Mouse (Mus musculus): ENCODE measurements around the gene Efhd1. TPM values are rescaled to one million over a fixed set of nuclear protein-coding genes. Genes with fewer than 3 reads are reported as not detected.

Efhd1 gene
- polyA plus RNA-seq, 2 experiments, result 2.3 to 2.5 TPM

- Histone ChIP-seq H3K4me3 (replicated peaks; ENCODE audit: low read length) (no peak overlapping the region), H3K4me2 (replicated peaks; ENCODE audit: low read depth, low read length, severe bottlenecking) (peak overlapping the region; percentile 30), H3K4me1 (ENCODE audit: control insufficient read depth, insufficient read depth, low read length) (no peaks in the 10 kb centered on the region), H3K36me3 (ENCODE audit: control insufficient read depth, insufficient read depth, low read length) (no peaks in the 10 kb centered on the region), H3K9me3 (ENCODE audit: control insufficient read depth, low read length) (no peaks in the 10 kb centered on the region), H3K27ac (replicated peaks; ENCODE audit: low read depth, low read length) (no peak overlapping the region), H3K9ac (ENCODE audit: low read depth, low read length, severe bottlenecking) (no peak overlapping the region), H3K27me3 (ENCODE audit: control insufficient read depth, insufficient read depth, low read length) (no peaks in the 10 kb centered on the region)
- DNase-seq (ENCODE audit: low spot score) (peak; percentile 72), ATAC-seq (ENCODE audit: low FRiP score, low read depth) (peak; percentile 89)
- 24% methylated on average over 22 of the region's 22 CpGs for WGBS
- no peak for TF ChIP-seq POLR2A (IDR thresholded peaks at IDR 0.05; ENCODE audit: borderline replicate concordance, extremely low read depth, insufficient read depth, insufficient read length)
These were observed 18.0 kb upstream of the Efhd1 start for GRCm38 (mm10) chr1:87245929-87246815.

GRCm38 (mm10) chr1:87252040-87252609 is 12.0 kb upstream of the Efhd1 start:
- TF ChIP-seq POLR2A (IDR thresholded peaks at IDR 0.05; ENCODE audit: borderline replicate concordance, extremely low read depth, insufficient read depth, insufficient read length), result no peak
- Histone ChIP-seq H3K36me3 (ENCODE audit: control insufficient read depth, insufficient read depth, low read length) (no peaks in the 10 kb centered on the region), H3K9ac (ENCODE audit: low read depth, low read length, severe bottlenecking) (no peak overlapping the region), H3K9me3 (ENCODE audit: control insufficient read depth, low read length) (no peaks in the 10 kb centered on the region), H3K27me3 (ENCODE audit: control insufficient read depth, insufficient read depth, low read length) (no peaks in the 10 kb centered on the region), H3K4me1 (ENCODE audit: control insufficient read depth, insufficient read depth, low read length) (no peaks in the 10 kb centered on the region), H3K4me2 (replicated peaks; ENCODE audit: low read depth, low read length, severe bottlenecking) (no peak overlapping the region), H3K27ac (replicated peaks; ENCODE audit: low read depth, low read length) (no peak overlapping the region), H3K4me3 (replicated peaks; ENCODE audit: low read length) (no peak overlapping the region)
- 63% methylated on average over 5 of the region's 5 CpGs for WGBS
- DNase-seq (ENCODE audit: low spot score), result no peak
- no peak for ATAC-seq (ENCODE audit: low FRiP score, low read depth)

GRCm38 (mm10) chr1:87255173-87255572 is 9.0 kb upstream of the Efhd1 start:
- Histone ChIP-seq H3K4me2 (replicated peaks; ENCODE audit: low read depth, low read length, severe bottlenecking) (no peak overlapping the region), H3K9ac (ENCODE audit: low read depth, low read length, severe bottlenecking) (no peak overlapping the region), H3K27me3 (ENCODE audit: control insufficient read depth, insufficient read depth, low read length) (peaks cover 8% of the 10 kb centered on the region), H3K4me3 (replicated peaks; ENCODE audit: low read length) (no peak overlapping the region), H3K27ac (replicated peaks; ENCODE audit: low read depth, low read length) (no peak overlapping the region), H3K36me3 (ENCODE audit: control insufficient read depth, insufficient read depth, low read length) (no peaks in the 10 kb centered on the region), H3K9me3 (ENCODE audit: control insufficient read depth, low read length) (no peaks in the 10 kb centered on the region), H3K4me1 (ENCODE audit: control insufficient read depth, insufficient read depth, low read length) (no peaks in the 10 kb centered on the region)
- ATAC-seq (ENCODE audit: low FRiP score, low read depth) (no peak), DNase-seq (ENCODE audit: low spot score) (no peak)
- TF ChIP-seq POLR2A (IDR thresholded peaks at IDR 0.05; ENCODE audit: borderline replicate concordance, extremely low read depth, insufficient read depth, insufficient read length), result no peak
- WGBS, result 62% methylated on average over 4 of the region's 4 CpGs

GRCm38 (mm10) chr1:87257691-87258090 is 6.5 kb upstream of the Efhd1 start:
- 23% methylated on average over 11 of the region's 11 CpGs for WGBS
- Histone ChIP-seq H3K27ac (replicated peaks; ENCODE audit: low read depth, low read length) (no peak overlapping the region), H3K27me3 (ENCODE audit: control insufficient read depth, insufficient read depth, low read length) (peaks cover 17% of the 10 kb centered on the region), H3K9me3 (ENCODE audit: control insufficient read depth, low read length) (no peaks in the 10 kb centered on the region), H3K4me3 (replicated peaks; ENCODE audit: low read length) (no peak overlapping the region), H3K36me3 (ENCODE audit: control insufficient read depth, insufficient read depth, low read length) (no peaks in the 10 kb centered on the region), H3K4me1 (ENCODE audit: control insufficient read depth, insufficient read depth, low read length) (no peaks in the 10 kb centered on the region), H3K4me2 (replicated peaks; ENCODE audit: low read depth, low read length, severe bottlenecking) (no peak overlapping the region), H3K9ac (ENCODE audit: low read depth, low read length, severe bottlenecking) (no peak overlapping the region)
- no peak for TF ChIP-seq POLR2A (IDR thresholded peaks at IDR 0.05; ENCODE audit: borderline replicate concordance, extremely low read depth, insufficient read depth, insufficient read length)
- DNase-seq (ENCODE audit: low spot score) (no peak), ATAC-seq (ENCODE audit: low FRiP score, low read depth) (no peak)

- Histone ChIP-seq H3K4me2 (replicated peaks; ENCODE audit: low read depth, low read length, severe bottlenecking) (no peak overlapping the region), H3K4me3 (replicated peaks; ENCODE audit: low read length) (no peak overlapping the region), H3K36me3 (ENCODE audit: control insufficient read depth, insufficient read depth, low read length) (no peaks in the 10 kb centered on the region), H3K27me3 (ENCODE audit: control insufficient read depth, insufficient read depth, low read length) (peaks cover 25% of the 10 kb centered on the region), H3K9me3 (ENCODE audit: control insufficient read depth, low read length) (no peaks in the 10 kb centered on the region), H3K27ac (replicated peaks; ENCODE audit: low read depth, low read length) (no peak overlapping the region), H3K9ac (ENCODE audit: low read depth, low read length, severe bottlenecking) (no peak overlapping the region), H3K4me1 (ENCODE audit: control insufficient read depth, insufficient read depth, low read length) (no peaks in the 10 kb centered on the region; the same call in 1 of the 2 replicates)
- TF ChIP-seq POLR2A (IDR thresholded peaks at IDR 0.05; ENCODE audit: borderline replicate concordance, extremely low read depth, insufficient read depth, insufficient read length), result no peak
- DNase-seq (ENCODE audit: low spot score), result no peak
- no peak for ATAC-seq (ENCODE audit: low FRiP score, low read depth)
- WGBS, result 9% methylated on average over 14 of the region's 14 CpGs
These were observed 5.7 kb upstream of the Efhd1 start for GRCm38 (mm10) chr1:87258484-87258883.
